ENCODE assay signal across 25 mouse cellular contexts in genomic region chr5:134497026-134497425, GRCm38 (mm10).
"Had no signal": no experiment of that assay in that cellular context is flagged by ENCODE, and none has a peak within 500 bp of the region (broad histone marks: within the 10 kb centered on the region; RNA-seq: fewer than 3 reads in every experiment).

No protein-coding gene starts in this region.

- ATAC-seq: hindbrain, embryonic 16.5 days; inflammation-experienced regulatory T-cells, adult 6 months; intestine, embryonic 16.5 days; liver, embryonic 12.5 days had no signal

- H3K4me3 ChIP-seq: gastrocnemius, adult 2 months; heart, adult 2 months; heart, embryonic 13.5 days; heart, embryonic 15.5 days; hindbrain, embryonic 10.5 days; hindbrain, embryonic 12.5 days; layer of hippocampus, adult 2 months; left cerebral cortex, adult 2 months; limb, embryonic 10.5 days; limb, embryonic 12.5 days; liver, embryonic 12.5 days had no signal

- H3K27ac ChIP-seq: gastrocnemius, adult 2 months; heart, adult 2 months; heart, embryonic 13.5 days; heart, embryonic 15.5 days; hindbrain, embryonic 10.5 days; hindbrain, embryonic 12.5 days; hindbrain, embryonic 14.5 days; layer of hippocampus, adult 2 months; left cerebral cortex, adult 2 months; limb, embryonic 10.5 days; limb, embryonic 12.5 days; liver, embryonic 12.5 days; liver, embryonic 14.5 days had no signal

- H3K9ac ChIP-seq: heart, embryonic 13.5 days; heart, embryonic 15.5 days; hindbrain, embryonic 12.5 days; hindbrain, embryonic 14.5 days; limb, embryonic 12.5 days; liver, embryonic 12.5 days; liver, embryonic 14.5 days had no signal

- H3K4me2 ChIP-seq: heart, embryonic 11.5 days; heart, embryonic 13.5 days; heart, embryonic 15.5 days; hindbrain, embryonic 12.5 days; hindbrain, embryonic 14.5 days; limb, embryonic 12.5 days; liver, embryonic 12.5 days had no signal

- H3K9me3 ChIP-seq: heart, embryonic 13.5 days; heart, embryonic 15.5 days; hindbrain, embryonic 10.5 days; hindbrain, embryonic 12.5 days; limb, embryonic 10.5 days; limb, embryonic 12.5 days; liver, embryonic 12.5 days had no signal

- DNase-seq: gastrocnemius, adult 2 months; gastrocnemius, postnatal 10 days; gastrocnemius, postnatal 25 days; heart, postnatal 14 days; heart, postnatal 4 days; kidney, adult 18-20 months; kidney, adult 8-10 months; kidney, postnatal 10 days; kidney, postnatal 4 days had no signal

- H3K27me3 ChIP-seq: heart, embryonic 13.5 days; heart, embryonic 15.5 days; hindbrain, embryonic 12.5 days; limb, embryonic 12.5 days; liver, embryonic 12.5 days had no signal

- H3K4me1 ChIP-seq: hindbrain, embryonic 12.5 days; limb, embryonic 12.5 days had no signal
